Mouse (Mus musculus) embryonic facial prominence, embryonic 11.5 days (tissue): ENCODE data around the gene Wdr63. TPM values are rescaled to one million over a fixed set of nuclear protein-coding genes. Genes with fewer than 3 reads are reported as not detected.
A peak's percentile ranks its signal among the peaks of the same experiment; 100 is the strongest.

Experiments used
- ATAC-seq: fragments of 200-750 bp; cut with Nextera tagmentation; replicated peaks from 2 replicates; pipeline ENCODE4 v1.8.0; 2017; ENCODE audit warnings: low read depth; ENCODE audit not compliant: insufficient number of reproducible peaks, low FRiP score, low TSS enrichment
- DNase-seq: peaks from one replicate; pipeline ENCODE4 v3.0.0-alpha.2; 2015; ENCODE audit warnings: low spot score
- H3K27ac ChIP-seq: fragments of 300-500 bp; sonication (generic); replicated peaks from 2 replicates; pipeline ENCODE4 v1.5.1; 2014; ENCODE audit warnings: mild to moderate bottlenecking, low read depth, low read length, control low read depth
- H3K27me3 ChIP-seq: fragments of 300-500 bp; sonication (generic); 2 replicates; pipeline ENCODE4 v1.6.1; 2014; ENCODE audit warnings: mild to moderate bottlenecking, low read length, moderate library complexity, mixed read lengths; ENCODE audit not compliant: control insufficient read depth, insufficient read depth
- H3K36me3 ChIP-seq: fragments of 300-500 bp; sonication (generic); replicated peaks from 2 replicates; pipeline ENCODE4 v1.6.1; 2014; ENCODE audit warnings: low read depth, mild to moderate bottlenecking, low read length, moderate library complexity, mixed read lengths; ENCODE audit not compliant: control insufficient read depth, insufficient read depth
- H3K4me1 ChIP-seq: fragments of 300-500 bp; sonication (generic); 2 replicates; pipeline ENCODE4 v1.6.1; 2014; ENCODE audit warnings: low read length, mixed read lengths; ENCODE audit not compliant: control insufficient read depth, insufficient read depth
- H3K4me2 ChIP-seq: fragments of 300-500 bp; sonication (generic); 2 replicates; pipeline ENCODE4 v1.6.1; 2014; ENCODE audit warnings: low read depth, mild to moderate bottlenecking, control low read depth, low read length, moderate library complexity
- H3K4me3 ChIP-seq: fragments of 300-500 bp; sonication (generic); 2 replicates; pipeline ENCODE4 v1.5.1; 2014; ENCODE audit warnings: low read depth, low read length, control low read depth
- H3K9ac ChIP-seq: fragments of 300-500 bp; sonication (generic); replicated peaks from 2 replicates; pipeline ENCODE4 v1.6.1; 2014; ENCODE audit warnings: mild to moderate bottlenecking, control low read depth, low read length
- H3K9me3 ChIP-seq: fragments of 300-500 bp; sonication (generic); replicated peaks from 2 replicates; pipeline ENCODE4 v1.6.1; 2016; ENCODE audit warnings: mild to moderate bottlenecking, low read length, inconsistent platforms, mixed read lengths; ENCODE audit not compliant: control insufficient read depth
- WGBS: fragments of 180-500 bp; shearing (Covaris S2); extraction: QIAGEN DNeasy Blood & Tissue Kit; methylation state at CpG from one replicate; pipeline ENCODE4 v1.1.7; 2014; 5-methylcytosine and 5-hydroxymethylcytosine counted together
- polyA plus RNA-seq: library from polyadenylated mRNA; unstranded; fragments of >200 nt; fragmentation: Nextera tagmentation; extraction: Ambion mirVana; gene quantifications from 2 replicates; pipeline ENCODE4 v1.2.1, GENCODE M21; 2014

Gene Wdr63
- polyA plus RNA-seq, 1 experiment from 2014 or later, result 0.50 TPM

DNA sequence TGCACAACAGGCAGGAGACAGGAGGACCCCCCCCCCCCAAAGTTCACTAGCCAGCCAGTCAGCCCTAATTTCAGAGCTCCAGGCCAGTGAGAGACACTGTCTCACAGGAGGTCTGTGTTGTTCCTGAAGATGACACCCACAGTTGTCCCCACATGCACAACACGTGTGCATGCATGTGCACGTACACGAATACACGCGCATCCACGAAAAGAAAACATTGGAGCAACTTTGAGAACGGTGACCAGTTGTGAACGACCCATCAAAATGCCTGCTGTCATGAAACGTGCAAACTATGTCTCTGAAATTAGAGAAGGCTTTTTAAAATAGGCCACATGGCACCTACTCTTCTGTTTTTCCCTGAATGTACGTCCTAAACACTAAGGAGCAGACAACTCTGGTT lies 43.4 kb upstream of the Wdr63 start:
- WGBS, result 90% methylated on average over 10 of the region's 10 CpGs
- Histone ChIP-seq H3K36me3 (no peaks in the 10 kb centered on the region), H3K4me3 (no peak overlapping the region), H3K4me1 (peaks cover 9% of the 10 kb centered on the region; the same call in 1 of the 2 replicates), H3K27ac (no peak overlapping the region), H3K9me3 (no peaks in the 10 kb centered on the region), H3K27me3 (0 out of 2 replicates have a peak, but pooled peaks cover 3% of the 10 kb centered on the region), H3K9ac (no peak overlapping the region), H3K4me2 (no peak overlapping the region)
- ATAC-seq, result no peak
- DNase-seq, result no peak

DNA sequence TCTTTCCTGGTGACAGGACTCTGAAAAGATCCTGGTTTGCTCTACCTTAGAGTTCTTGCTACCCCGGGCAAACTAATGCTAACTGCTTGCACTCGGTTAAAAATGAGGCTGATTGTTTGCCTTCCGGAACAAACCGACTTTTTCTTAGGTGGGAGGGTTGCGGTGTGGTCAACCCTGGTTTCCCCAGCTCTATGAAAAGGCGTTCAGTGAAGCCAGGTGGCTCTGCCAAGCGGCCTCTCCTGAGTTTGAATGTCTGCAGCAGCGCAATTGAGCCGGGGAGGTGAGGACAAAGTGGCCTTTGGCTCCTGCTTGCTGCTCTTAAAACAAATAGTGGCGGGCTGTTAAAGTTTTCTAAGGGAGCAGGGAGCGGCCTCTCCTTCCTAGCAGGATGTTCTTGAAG lies 42.6 kb upstream of the Wdr63 start:
- H3K36me3 ChIP-seq, result no peaks in the 10 kb centered on the region
- WGBS, result 19% methylated on average over 11 of the region's 11 CpGs
- no peaks in the 10 kb centered on the region for H3K9me3 ChIP-seq
- H3K27me3 ChIP-seq, result 0 out of 2 replicates have a peak, but pooled peaks cover 3% of the 10 kb centered on the region
- ATAC-seq, result no peak
- no peak overlapping the region for H3K9ac ChIP-seq
- peak overlapping the region; percentile 92; the same call in 1 of the 2 replicates for H3K4me2 ChIP-seq
- DNase-seq, result no peak
- peaks cover 9% of the 10 kb centered on the region; the same call in 1 of the 2 replicates for H3K4me1 ChIP-seq
- H3K4me3 ChIP-seq, result peak overlapping the region; percentile 39; the same call in 1 of the 2 replicates
- no peak overlapping the region for H3K27ac ChIP-seq

DNA sequence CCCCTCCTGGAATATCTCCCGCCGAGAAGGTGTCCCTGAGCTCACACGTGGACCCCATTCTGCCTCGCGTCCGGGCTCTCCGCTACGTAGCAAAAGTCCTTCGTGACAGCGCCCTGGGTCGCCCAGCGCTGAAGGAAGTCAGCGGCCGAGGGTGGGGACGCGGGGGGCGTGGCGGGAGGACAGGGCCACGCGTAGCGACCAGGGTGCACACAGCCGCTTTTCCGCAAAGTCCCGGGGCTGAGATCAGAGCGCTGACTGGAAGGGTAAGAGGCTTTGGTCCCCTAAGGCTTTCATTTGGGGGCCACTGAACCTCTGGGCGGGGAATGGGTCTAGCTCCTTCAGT lies 42.1 kb upstream of the Wdr63 start:
- ATAC-seq (no peak), DNase-seq (peak; percentile 46)
- H3K4me3 ChIP-seq, result peak overlapping the region; percentile 39
- WGBS, result 1% methylated on average over 26 of the region's 26 CpGs
- no peak overlapping the region for H3K27ac ChIP-seq
- H3K9me3 ChIP-seq, result no peaks in the 10 kb centered on the region
- H3K36me3 ChIP-seq, result no peaks in the 10 kb centered on the region
- H3K27me3 ChIP-seq, result 0 out of 2 replicates have a peak, but pooled peaks cover 3% of the 10 kb centered on the region
- H3K9ac ChIP-seq, result peak overlapping the region; percentile 43
- H3K4me2 ChIP-seq, result peak overlapping the region; percentile 92
- H3K4me1 ChIP-seq, result peaks cover 9% of the 10 kb centered on the region; the same call in 1 of the 2 replicates

DNA sequence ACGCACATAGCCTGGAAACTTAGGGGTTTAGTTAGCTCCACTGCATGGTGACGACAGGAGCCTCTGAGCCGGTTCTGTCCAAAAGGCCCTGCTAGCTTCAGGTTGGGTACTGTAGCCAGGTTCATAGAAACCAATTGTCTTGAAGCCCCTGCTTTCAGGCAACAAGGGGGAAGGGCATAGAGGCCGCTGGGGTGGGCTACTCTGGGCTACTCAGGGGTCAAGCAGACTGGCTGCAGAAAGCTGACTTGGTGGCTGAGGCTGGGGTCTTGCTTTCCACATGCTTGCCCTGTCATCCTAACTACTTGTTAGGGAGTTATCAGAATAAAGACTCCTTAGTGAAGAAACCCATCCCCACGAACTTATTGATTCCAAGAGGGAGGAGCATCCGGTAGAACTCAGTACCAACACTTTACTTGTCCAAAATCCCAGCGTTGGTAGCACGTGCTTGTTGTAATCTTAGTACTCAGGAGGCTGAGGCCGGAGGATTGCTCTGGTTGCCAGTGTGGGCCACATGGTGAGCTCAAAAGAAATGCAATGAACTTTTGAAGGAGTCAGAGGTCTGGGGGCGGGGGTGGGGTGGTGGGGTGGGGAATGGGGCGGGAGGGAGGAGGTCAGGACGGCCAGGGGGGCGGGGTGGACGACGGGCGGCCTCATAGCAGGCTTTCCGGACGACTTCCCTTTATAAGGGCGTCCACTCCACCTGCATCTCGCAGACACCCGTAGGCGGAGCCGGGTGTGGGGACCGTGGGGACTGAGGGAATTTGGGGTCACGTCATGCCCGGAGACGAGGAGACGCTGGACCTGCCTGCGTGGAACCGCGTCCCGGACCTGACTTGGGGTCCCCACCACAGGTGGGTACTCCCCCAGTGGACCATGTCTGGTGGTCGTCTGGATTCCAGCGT lies 41.5 kb upstream of the Wdr63 start, which contains the start of gene Mcoln2:
Gene Mcoln2 (plus strand): TSS at position 678 of the 902 bp plus-strand sequence.
- WGBS, result 11% methylated on average over 32 of the region's 34 CpGs
- H3K4me3 ChIP-seq, result peak within 1 kb of the TSS; percentile 39
- no peak for DNase-seq
- peak within 1 kb of the TSS; percentile 43 for H3K9ac ChIP-seq
- ATAC-seq, result no peak
- peaks cover 9% of the 10 kb centered on the region; the same call in 1 of the 2 replicates for H3K4me1 ChIP-seq
- no peak within 1 kb of the TSS for H3K27ac ChIP-seq
- peak within 1 kb of the TSS; percentile 92 for H3K4me2 ChIP-seq
- no peaks in the 10 kb centered on the region for H3K36me3 ChIP-seq
- no peaks in the 10 kb centered on the region for H3K9me3 ChIP-seq
- H3K27me3 ChIP-seq, result 0 out of 2 replicates have a peak, but pooled peaks cover 3% of the 10 kb centered on the region

DNA sequence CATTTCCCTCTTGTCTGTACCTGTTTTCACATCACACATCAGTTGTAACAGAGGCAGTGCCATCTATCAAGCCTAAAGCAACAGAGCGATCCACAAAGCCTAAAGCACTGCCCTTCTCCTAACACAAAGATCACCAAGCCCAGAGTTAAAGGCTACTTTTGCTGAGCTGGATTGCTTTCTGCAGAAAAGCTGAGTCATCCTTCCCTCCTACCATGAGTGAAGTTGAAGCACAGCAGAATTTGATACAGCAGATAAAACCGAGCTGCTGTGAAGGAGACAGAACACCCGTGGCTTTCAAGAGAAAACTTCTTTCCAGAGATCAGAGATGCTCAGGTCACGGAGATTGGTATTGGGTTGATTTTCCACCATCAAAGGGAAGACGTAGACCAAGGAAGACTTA lies 38.2 kb upstream of the Wdr63 start:
- Histone ChIP-seq H3K4me2 (no peak overlapping the region), H3K27me3 (0 out of 2 replicates have a peak, but pooled peaks cover 3% of the 10 kb centered on the region), H3K4me1 (peaks cover 6% of the 10 kb centered on the region; the same call in 1 of the 2 replicates), H3K9ac (no peak overlapping the region), H3K36me3 (no peaks in the 10 kb centered on the region), H3K27ac (no peak overlapping the region), H3K4me3 (no peak overlapping the region), H3K9me3 (no peaks in the 10 kb centered on the region)
- DNase-seq (no peak), ATAC-seq (no peak)
- 63% methylated on average over 5 of the region's 5 CpGs for WGBS

DNA sequence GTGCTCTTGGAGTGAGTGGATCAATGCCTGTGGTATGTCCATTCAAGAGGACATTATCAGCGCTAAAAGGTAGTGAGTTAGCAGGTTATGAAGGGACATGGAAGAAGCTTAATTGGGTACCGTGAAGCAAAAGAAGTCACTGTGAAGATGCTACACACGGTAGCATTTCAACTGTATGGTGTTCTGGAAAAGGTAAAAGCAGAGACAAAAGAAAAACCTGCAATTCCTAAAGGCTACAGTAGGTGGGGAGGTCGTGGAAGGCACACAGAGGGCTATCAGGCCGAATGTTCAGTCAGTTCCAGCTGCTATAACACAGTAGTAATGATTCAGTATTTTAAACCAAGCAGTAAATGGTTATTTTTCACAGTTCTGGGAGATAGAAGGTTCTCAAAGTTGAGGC lies 37.6 kb upstream of the Wdr63 start:
- Histone ChIP-seq H3K9me3 (no peaks in the 10 kb centered on the region), H3K27ac (no peak overlapping the region), H3K9ac (no peak overlapping the region), H3K36me3 (no peaks in the 10 kb centered on the region), H3K4me2 (no peak overlapping the region), H3K4me3 (no peak overlapping the region), H3K27me3 (0 out of 2 replicates have a peak, but pooled peaks cover 3% of the 10 kb centered on the region), H3K4me1 (peaks cover 6% of the 10 kb centered on the region; the same call in 1 of the 2 replicates)
- 63% methylated on average over 5 of the region's 5 CpGs for WGBS
- DNase-seq (no peak), ATAC-seq (no peak)

DNA sequence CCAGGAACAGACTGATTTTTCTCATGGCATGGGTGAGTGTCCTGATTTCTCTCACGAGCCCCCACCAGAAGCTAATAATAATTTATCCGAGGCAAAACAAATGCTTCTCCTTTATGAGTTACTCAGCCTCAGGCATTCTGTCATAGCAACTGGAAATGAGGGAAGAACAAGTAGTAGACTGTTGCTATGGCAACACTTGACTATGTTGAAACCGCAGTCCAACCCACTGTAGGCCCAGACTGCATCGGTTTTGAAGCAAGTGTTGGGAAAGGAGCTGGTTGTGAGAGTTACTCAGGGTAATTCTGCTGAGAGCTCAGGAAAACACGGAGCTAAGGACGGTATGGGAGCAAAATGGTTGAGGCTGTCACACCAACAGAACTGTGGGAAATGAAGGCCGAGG lies 34.6 kb upstream of the Wdr63 start:
- Histone ChIP-seq H3K4me2 (no peak overlapping the region), H3K9ac (no peak overlapping the region), H3K4me1 (no peaks in the 10 kb centered on the region), H3K27ac (no peak overlapping the region), H3K9me3 (no peaks in the 10 kb centered on the region), H3K27me3 (no peaks in the 10 kb centered on the region), H3K36me3 (no peaks in the 10 kb centered on the region), H3K4me3 (no peak overlapping the region)
- DNase-seq (no peak), ATAC-seq (no peak)
- WGBS, result 84% methylated on average over 7 of the region's 7 CpGs

DNA sequence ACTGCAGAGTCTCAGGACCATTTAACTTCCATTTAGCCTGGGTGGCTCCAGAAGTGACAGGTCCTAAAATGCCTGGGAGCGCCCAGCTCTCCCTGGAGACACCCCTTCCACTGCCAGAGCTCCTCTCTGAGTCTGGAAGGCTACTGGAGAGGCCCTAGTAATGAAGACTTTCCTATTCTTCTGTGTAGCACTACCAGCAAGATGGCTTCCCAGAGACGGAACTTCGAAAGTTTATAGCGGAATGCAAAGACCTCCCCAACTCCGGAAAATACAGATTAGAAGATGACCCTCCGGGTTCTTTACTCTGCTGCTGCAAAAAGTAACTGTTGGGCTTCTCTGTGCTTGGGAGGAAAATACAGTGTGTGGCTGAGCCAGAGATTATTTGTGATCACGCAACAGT lies 32.3 kb upstream of the Wdr63 start:
- WGBS, result 91% methylated on average over 7 of the region's 7 CpGs
- ATAC-seq (no peak), DNase-seq (no peak)
- H3K9me3 ChIP-seq, result no peaks in the 10 kb centered on the region
- H3K27me3 ChIP-seq, result no peaks in the 10 kb centered on the region
- H3K27ac ChIP-seq, result no peak overlapping the region
- no peaks in the 10 kb centered on the region for H3K4me1 ChIP-seq
- H3K4me2 ChIP-seq, result no peak overlapping the region
- H3K9ac ChIP-seq, result no peak overlapping the region
- H3K36me3 ChIP-seq, result no peaks in the 10 kb centered on the region
- H3K4me3 ChIP-seq, result no peak overlapping the region
